Mouse (Mus musculus) MEL (cell line): Measurements from ENCODE around the gene Cops7a. TPM values are rescaled to one million over a fixed set of nuclear protein-coding genes. Genes with fewer than 3 reads are reported as not detected.

Source experiments
- DNase-seq: peaks from one replicate; pipeline ENCODE4 v3.0.0; 2011; ENCODE audit warnings: low read depth, low spot score
- H3K27ac ChIP-seq: 2 replicates; pipeline ENCODE4 v1.5.1; 2012; ENCODE audit warnings: low read depth, mild to moderate bottlenecking, control low read depth, low read length, moderate library complexity; ENCODE audit not compliant: control insufficient read depth
- H3K27me3 ChIP-seq, 2 experiments: fragments of 150-350 bp in 1 of 2; sonication (generic) in 1 of 2; 2 replicates each; pipeline ENCODE4 v1.6.1; 2012; ENCODE audit warnings: low read length in 2 of 2, mild to moderate bottlenecking in 2 of 2, improper control_type of control experiment in 1 of 2, moderate library complexity in 1 of 2; ENCODE audit not compliant: insufficient read depth in 2 of 2, control insufficient read depth in 1 of 2
- H3K36me3 ChIP-seq, 2 experiments: 2 replicates each; pipeline ENCODE4 v1.6.1; 2012 to 2014; ENCODE audit warnings: low read length in 2 of 2, improper control_type of control experiment in 1 of 2, inconsistent platforms in 1 of 2, mild to moderate bottlenecking in 1 of 2; ENCODE audit not compliant: insufficient read depth in 2 of 2, control insufficient read depth in 1 of 2
- H3K4me1 ChIP-seq, 2 experiments: fragments of 150-350 bp in 1 of 2; sonication (generic) in 1 of 2; 2 replicates each; pipeline ENCODE4 v1.6.1; 2012; ENCODE audit warnings: low read length in 2 of 2, improper control_type of control experiment in 1 of 2, mild to moderate bottlenecking in 1 of 2; ENCODE audit not compliant: insufficient read depth in 2 of 2, control insufficient read depth in 1 of 2
- H3K4me3 ChIP-seq, 2 experiments: fragments of 150-350 bp in 1 of 2; sonication (generic) in 1 of 2; 2 replicates each; pipeline ENCODE4 v1.5.1; 2012; ENCODE audit warnings: low read depth in 2 of 2, low read length in 2 of 2, mild to moderate bottlenecking in 2 of 2, moderate library complexity in 2 of 2, control low read depth in 1 of 2, improper control_type of control experiment in 1 of 2; ENCODE audit not compliant: control insufficient read depth in 1 of 2, insufficient read depth in 1 of 2
- H3K79me2 ChIP-seq: 2 replicates; pipeline ENCODE4 v1.6.1; 2012; ENCODE audit warnings: mild to moderate bottlenecking, low read length, moderate library complexity; ENCODE audit not compliant: control insufficient read depth, poor library complexity, insufficient read depth
- H3K9ac ChIP-seq: 2 replicates; pipeline ENCODE4 v1.6.1; 2012; ENCODE audit warnings: low read depth, mild to moderate bottlenecking, control low read depth, low read length, moderate library complexity; ENCODE audit not compliant: control insufficient read depth, poor library complexity, severe bottlenecking
- H3K9me3 ChIP-seq: fragments of 150-350 bp; sonication (generic); replicated peaks from 2 replicates; pipeline ENCODE4 v1.6.1; 2012; ENCODE audit warnings: mild to moderate bottlenecking, low read length, improper control_type of control experiment, moderate library complexity; ENCODE audit not compliant: insufficient read depth
- CTCF ChIP-seq, 3 experiments: IDR thresholded peaks in 2 of 3; conservative IDR thresholded peaks in 1 of 3; 2 replicates each; pipeline ENCODE4 v1.5.1; 2011 to 2012; ENCODE audit warnings: low read length in 3 of 3, low read depth in 2 of 3, mild to moderate bottlenecking in 2 of 3, improper control_type of control experiment in 1 of 3, inconsistent platforms in 1 of 3, mixed read lengths in 1 of 3, moderate library complexity in 1 of 3; ENCODE audit not compliant: control insufficient read depth in 1 of 3, insufficient read depth in 1 of 3, poor library complexity in 1 of 3, severe bottlenecking in 1 of 3
- E2F4 ChIP-seq: IDR thresholded peaks from 2 replicates; pipeline ENCODE4 v1.6.1; 2011; ENCODE audit warnings: low read depth, low read length, improper control_type of control experiment, borderline replicate concordance
- EP300 ChIP-seq, 2 experiments: IDR thresholded peaks; 2 replicates each; pipeline ENCODE4 v1.6.1; 2011; ENCODE audit warnings: improper control_type of control experiment in 2 of 2, low read length in 2 of 2, low read depth in 1 of 2, mild to moderate bottlenecking in 1 of 2
- ETS1 ChIP-seq: IDR thresholded peaks from 2 replicates; pipeline ENCODE4 v1.6.1; 2012; ENCODE audit warnings: low read depth, mild to moderate bottlenecking, inconsistent platforms, low read length, improper control_type of control experiment, moderate library complexity
- JUND ChIP-seq: IDR thresholded peaks from 2 replicates; pipeline ENCODE4 v1.6.1; 2011; ENCODE audit warnings: low read depth, mild to moderate bottlenecking, improper control_type of control experiment, low read length
- MAFK ChIP-seq: IDR thresholded peaks from 2 replicates; pipeline ENCODE4 v1.6.1; 2011; ENCODE audit warnings: low read depth, mild to moderate bottlenecking, low read length, improper control_type of control experiment, borderline replicate concordance
- MYC ChIP-seq: IDR thresholded peaks from 2 replicates; pipeline ENCODE4 v1.6.1; 2011; ENCODE audit warnings: low read depth, mild to moderate bottlenecking, low read length, improper control_type of control experiment, moderate library complexity
- ZNF384 ChIP-seq: IDR thresholded peaks from 2 replicates; pipeline ENCODE4 v1.6.1; 2012; ENCODE audit warnings: low read depth, mild to moderate bottlenecking, inconsistent platforms, low read length, improper control_type of control experiment
- polyA plus RNA-seq, 2 experiments: library from polyadenylated mRNA; stranded (reverse) in 1 of 2; unstranded in 1 of 2; fragments of >175 nt in 1 of 2; fragments of >200 nt in 1 of 2; gene quantifications; 2 replicates each; pipeline versions ENCODE4 v1.2.1 to v1.2.4; 2012; ENCODE audit warnings: low replicate concordance in 2 of 2, low read depth in 1 of 2; ENCODE audit not compliant: insufficient read length in 2 of 2, insufficient read depth in 1 of 2, missing spikeins in 1 of 2
- total RNA-seq: library from RNA; depleted of rRNA; stranded (reverse); fragments of 300-350 nt; gene quantifications from 2 replicates; pipeline ENCODE4 v1.2.3, GENCODE M21; 2012; rRNA removed

Gene Cops7a
- total and polyA plus RNA-seq, 3 experiments: 85.0 to 150 TPM; not detected in 1

- no peak within 1 kb of the TSS for H3K27ac ChIP-seq
- TF ChIP-seq MAFK (no peak), ZNF384 (peak; percentile 75), CTCF (IDR thresholded peaks at IDR 0.05 in 2 of 3, conservative IDR thresholded peaks at IDR 0.05 in 1 of 3; ENCODE audit: control insufficient read depth in 1 of 3, insufficient read depth in 1 of 3, low read depth in 2 of 3, low read length in 3 of 3, poor library complexity in 1 of 3, severe bottlenecking in 1 of 3) (no peak), JUND (peak; percentile 79)
- peaks cover 0 to 18% of the 10 kb centered on the region in 2 experiments; a peak in 2 of 4 replicates for H3K36me3 ChIP-seq
- no peaks in the 10 kb centered on the region for H3K27me3 ChIP-seq
- peaks cover 11 to 25% of the 10 kb centered on the region in 2 experiments for H3K4me1 ChIP-seq
- peaks cover 1% of the 10 kb centered on the region; the same call in 1 of the 2 replicates for H3K79me2 ChIP-seq
- peak within 1 kb of the TSS; percentile 2; the same call in 1 of the 2 replicates for H3K9ac ChIP-seq
- no peaks in the 10 kb centered on the region for H3K9me3 ChIP-seq
- H3K4me3 ChIP-seq: 0 out of 4 replicates have a peak within 1 kb of the TSS, but pooled peaks of 1 of the 2 experiments have one; percentile 12
- peak; percentile 31 for DNase-seq
These were observed 53.7 kb downstream of the Cops7a start, which contains the start of gene Lag3 for GRCm38 (mm10) chr6:124911533-124912218. TSS of gene Lag3 (minus strand) at chr6:124911705.

GRCm38 (mm10) chr6:124910032-124910431 is 55.3 kb downstream of the Cops7a start:
- H3K4me3 ChIP-seq: no peak overlapping the region
- H3K36me3 ChIP-seq: peaks cover 0 to 13% of the 10 kb centered on the region in 2 experiments; a peak in 2 of 4 replicates
- H3K27me3 ChIP-seq: no peaks in the 10 kb centered on the region
- no peaks in the 10 kb centered on the region for H3K79me2 ChIP-seq
- no peaks in the 10 kb centered on the region for H3K9me3 ChIP-seq
- H3K9ac ChIP-seq: no peak overlapping the region
- DNase-seq: no peak
- no peak overlapping the region for H3K27ac ChIP-seq
- no peak for TF ChIP-seq MYC
- no peak for TF ChIP-seq ETS1
- no peak for TF ChIP-seq E2F4
- TF ChIP-seq EP300 (IDR thresholded peaks at IDR 0.05; ENCODE audit: low read depth in 1 of 2, low read length in 2 of 2): no peak
- H3K4me1 ChIP-seq: peaks cover 6 to 14% of the 10 kb centered on the region in 2 experiments

Other genes starting within 250 kb of the Cops7a start
- 74.1 and 91.9 TPM in 2 replicates for gene Ptpn6, start 226.8 kb downstream of the Cops7a start, total RNA-seq
- 100 to 1,000 TPM in 1 of 2 experiments, not detected in 1; 184 TPM for gene Ptpn6, start 226.8 kb downstream of the Cops7a start, polyA plus RNA-seq
- gene Grcc10, start 224.2 kb downstream of the Cops7a start, total RNA-seq: 41.9 and 57.4 TPM in 2 replicates
- 10 to 100 TPM in 1 of 2 experiments, not detected in 1; 62.9 TPM for gene Grcc10, start 224.2 kb downstream of the Cops7a start, polyA plus RNA-seq
- gene Gm45234, start 209.5 kb downstream of the Cops7a start, total RNA-seq: not detected in 2 replicates
- under 1 TPM in 1 of 2 experiments, not detected in 1; 0.15 TPM for gene Gm45234, start 209.5 kb downstream of the Cops7a start, polyA plus RNA-seq
- 1.6 and 1.7 TPM in 2 replicates for gene Atn1, start 209.0 kb downstream of the Cops7a start, total RNA-seq
- gene Atn1, start 209.0 kb downstream of the Cops7a start, polyA plus RNA-seq: 10 to 100 TPM in 1 of 2 experiments, not detected in 1; 43.2 TPM
- gene Eno2, start 195.9 kb downstream of the Cops7a start, total RNA-seq: 3.2 and 5.5 TPM in 2 replicates
- gene Eno2, start 195.9 kb downstream of the Cops7a start, polyA plus RNA-seq: 10 to 100 TPM in 1 of 2 experiments, not detected in 1; 12.5 TPM
- 0.10 TPM in 1 of 2 replicates, not detected in the other for gene Lrrc23, start 185.8 kb downstream of the Cops7a start, total RNA-seq
- gene Lrrc23, start 185.8 kb downstream of the Cops7a start, polyA plus RNA-seq: under 1 TPM in 1 of 2 experiments, not detected in 1; 0.11 TPM
- gene Spsb2, start 156.9 kb downstream of the Cops7a start, total RNA-seq: 5.2 and 7.3 TPM in 2 replicates
- 1 to 10 TPM in 1 of 2 experiments, not detected in 1; 7.7 TPM for gene Spsb2, start 156.9 kb downstream of the Cops7a start, polyA plus RNA-seq
- 440 and 731 TPM in 2 replicates for gene Tpi1, start 151.2 kb downstream of the Cops7a start, total RNA-seq
- 1,000 to 10,000 TPM in 1 of 2 experiments, 100 to 1,000 TPM in 1; 102 to 1,182 TPM for gene Tpi1, start 151.2 kb downstream of the Cops7a start, polyA plus RNA-seq
- 101 and 102 TPM in 2 replicates for gene Usp5, start 136.1 kb downstream of the Cops7a start, total RNA-seq
- gene Usp5, start 136.1 kb downstream of the Cops7a start, polyA plus RNA-seq: 100 to 1,000 TPM in 1 of 2 experiments, not detected in 1; 129 TPM
- gene Cdca3, start 136.0 kb downstream of the Cops7a start, total RNA-seq: 54.5 and 70.0 TPM in 2 replicates
- gene Cdca3, start 136.0 kb downstream of the Cops7a start, polyA plus RNA-seq: 100 to 1,000 TPM in 1 of 2 experiments, not detected in 1; 185 TPM
- 0.08 TPM in 1 of 2 replicates, not detected in the other for gene Gnb3, start 125.3 kb downstream of the Cops7a start, total RNA-seq
- under 1 TPM in 1 of 2 experiments, not detected in 1; 0.21 TPM for gene Gnb3, start 125.3 kb downstream of the Cops7a start, polyA plus RNA-seq
- 0.23 and 0.29 TPM in 2 replicates for gene P3h3, start 107.8 kb downstream of the Cops7a start, total RNA-seq
- gene P3h3, start 107.8 kb downstream of the Cops7a start, polyA plus RNA-seq: 1 to 10 TPM in 1 of 2 experiments, not detected in 1; 2.1 TPM
- gene Gpr162, start 101.6 kb downstream of the Cops7a start, total RNA-seq: 0.08 and 0.20 TPM in 2 replicates
- under 1 TPM in 1 of 2 experiments, not detected in 1; 0.84 TPM for gene Gpr162, start 101.6 kb downstream of the Cops7a start, polyA plus RNA-seq
- not detected in 2 replicates for gene Cd4, start 77.3 kb downstream of the Cops7a start, total RNA-seq
- gene Cd4, start 77.3 kb downstream of the Cops7a start, polyA plus RNA-seq: not detected
- 0.16 and 0.35 TPM in 2 replicates for gene Lag3, start 53.8 kb downstream of the Cops7a start, total RNA-seq
- 1 to 10 TPM in 1 of 2 experiments, not detected in 1; 1.3 TPM for gene Lag3, start 53.8 kb downstream of the Cops7a start, polyA plus RNA-seq
- 19.8 and 31.8 TPM in 2 replicates for gene Ptms, start 45.4 kb downstream of the Cops7a start, total RNA-seq
- 100 to 1,000 TPM in 1 of 2 experiments, not detected in 1; 177 TPM for gene Ptms, start 45.4 kb downstream of the Cops7a start, polyA plus RNA-seq
- 133 and 154 TPM in 2 replicates for gene Mlf2, start 34.2 kb downstream of the Cops7a start, total RNA-seq
- gene Mlf2, start 34.2 kb downstream of the Cops7a start, polyA plus RNA-seq: 100 to 1,000 TPM in 1 of 2 experiments, not detected in 1; 340 TPM
- gene Pianp, start 31.2 kb upstream of the Cops7a start, total RNA-seq: 0.19 and 0.33 TPM in 2 replicates
- gene Pianp, start 31.2 kb upstream of the Cops7a start, polyA plus RNA-seq: 1 to 10 TPM in 1 of 2 experiments, not detected in 1; 5.5 TPM
- gene Zfp384, start 43.6 kb upstream of the Cops7a start, total RNA-seq: 19.2 and 19.5 TPM in 2 replicates
- gene Zfp384, start 43.6 kb upstream of the Cops7a start, polyA plus RNA-seq: 10 to 100 TPM in 1 of 2 experiments, not detected in 1; 57.4 TPM
- 26.3 and 29.5 TPM in 2 replicates for gene Ing4, start 74.2 kb upstream of the Cops7a start, total RNA-seq
- 10 to 100 TPM in 1 of 2 experiments, not detected in 1; 34.9 TPM for gene Ing4, start 74.2 kb upstream of the Cops7a start, polyA plus RNA-seq
- gene Acrbp, start 84.2 kb upstream of the Cops7a start, total RNA-seq: 1.2 and 3.3 TPM in 2 replicates
- gene Acrbp, start 84.2 kb upstream of the Cops7a start, polyA plus RNA-seq: 1 to 10 TPM in 1 of 2 experiments, not detected in 1; 5.3 TPM
- gene Lpar5, start 102.4 kb upstream of the Cops7a start, total RNA-seq: 2.8 and 3.5 TPM in 2 replicates
- 10 to 100 TPM in 1 of 2 experiments, not detected in 1; 16.2 TPM for gene Lpar5, start 102.4 kb upstream of the Cops7a start, polyA plus RNA-seq
- gene Chd4, start 130.4 kb upstream of the Cops7a start, total RNA-seq: 173 and 193 TPM in 2 replicates
- gene Chd4, start 130.4 kb upstream of the Cops7a start, polyA plus RNA-seq: 100 to 1,000 TPM in 1 of 2 experiments, 10 to 100 TPM in 1; 93.0 to 232 TPM
- 210 and 263 TPM in 2 replicates for gene Nop2, start 166.4 kb upstream of the Cops7a start, total RNA-seq
- gene Nop2, start 166.4 kb upstream of the Cops7a start, polyA plus RNA-seq: 100 to 1,000 TPM; 221 to 337 TPM
- 75.4 and 96.1 TPM in 2 replicates for gene Iffo1, start 179.7 kb upstream of the Cops7a start, total RNA-seq
- gene Iffo1, start 179.7 kb upstream of the Cops7a start, polyA plus RNA-seq: 10 to 100 TPM in 1 of 2 experiments, not detected in 1; 96.9 TPM
- 723 and 1,144 TPM in 2 replicates for gene Gapdh, start 200.9 kb upstream of the Cops7a start, total RNA-seq
- gene Gapdh, start 200.9 kb upstream of the Cops7a start, polyA plus RNA-seq: 1,000 to 10,000 TPM in 1 of 2 experiments, not detected in 1; 1,834 TPM
- gene Ncapd2, start 226.2 kb upstream of the Cops7a start, total RNA-seq: 86.6 and 88.8 TPM in 2 replicates
- gene Ncapd2, start 226.2 kb upstream of the Cops7a start, polyA plus RNA-seq: 100 to 1,000 TPM in 1 of 2 experiments, not detected in 1; 394 TPM
- gene Mrpl51, start 226.3 kb upstream of the Cops7a start, total RNA-seq: 208 and 251 TPM in 2 replicates
- gene Mrpl51, start 226.3 kb upstream of the Cops7a start, polyA plus RNA-seq: 100 to 1,000 TPM in 1 of 2 experiments, not detected in 1; 286 TPM